Mouse (Mus musculus): ENCODE results near the gene Scn8a. TPM values are rescaled to one million over a fixed set of nuclear protein-coding genes. Genes with fewer than 3 reads are reported as not detected.
A peak's percentile ranks its signal among the peaks of the same experiment; 100 is the strongest.
"Not testable (repeated sequence)": the region's sequence is repeated elsewhere in the genome, so short reads cannot be mapped to it uniquely, and the experiment has no call there.

Gene Scn8a
- 7.7 and 9.1 TPM in 2 replicates for polyA plus RNA-seq (2016; fragmentation: Nextera tagmentation; extraction: Ambion mirVana)

GRCm38 (mm10) chr15:100869558-100869957, at the start of gene Scn8a:
Scn8a (plus strand) TSS chr15:100869858.
- 72% methylated on average over 7 of the region's 7 CpGs for WGBS
- ATAC-seq (ENCODE audit: insufficient number of reproducible peaks, insufficient read depth, low FRiP score, low TSS enrichment, low read depth): no peak
- no peaks in the 10 kb centered on the region for H3K36me3 ChIP-seq
- peaks cover 12% of the 10 kb centered on the region; the same call in 1 of the 2 replicates for H3K9me3 ChIP-seq
- H3K9ac ChIP-seq (replicated peaks): peak within 1 kb of the TSS; percentile 42
- peak within 1 kb of the TSS; percentile 66 for H3K4me2 ChIP-seq
- H3K27me3 ChIP-seq: peaks cover 48% of the 10 kb centered on the region
- peaks cover 11% of the 10 kb centered on the region for H3K4me1 ChIP-seq (replicated peaks)
- H3K4me3 ChIP-seq (replicated peaks): peak within 1 kb of the TSS; percentile 82
- H3K27ac ChIP-seq: no peak within 1 kb of the TSS

- Histone ChIP-seq H3K9ac (replicated peaks) (no peak overlapping the region), H3K27ac (no peak overlapping the region), H3K27me3 (peaks cover 25% of the 10 kb centered on the region), H3K4me1 (replicated peaks) (peaks cover 8% of the 10 kb centered on the region), H3K36me3 (no peaks in the 10 kb centered on the region), H3K9me3 (no peaks in the 10 kb centered on the region), H3K4me2 (no peak overlapping the region), H3K4me3 (replicated peaks) (no peak overlapping the region)
- 61% methylated on average over 8 of the region's 8 CpGs for WGBS
- ATAC-seq (ENCODE audit: insufficient number of reproducible peaks, insufficient read depth, low FRiP score, low TSS enrichment, low read depth): no peak
Measured at GRCm38 (mm10) chr15:100821824-100822223, 47.8 kb upstream of the Scn8a start.

DNA sequence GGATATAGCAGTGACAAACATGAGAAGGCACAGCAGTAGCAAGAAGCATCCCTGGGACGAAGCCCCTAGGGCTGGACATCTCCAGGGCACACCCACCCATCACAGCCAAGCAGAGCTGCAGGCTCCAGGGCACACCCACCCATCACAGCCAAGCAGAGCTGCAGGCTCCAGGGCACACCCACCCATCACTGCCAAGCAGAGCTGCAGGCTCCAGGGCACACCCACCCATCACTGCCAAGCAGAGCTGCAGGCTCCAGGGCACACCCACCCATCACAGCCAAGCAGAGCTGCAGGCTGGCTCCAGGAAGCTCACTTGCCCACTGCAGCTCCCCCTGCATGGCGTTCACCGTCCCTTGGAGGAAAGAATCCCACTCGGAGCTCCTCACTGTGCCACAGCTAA, 47.3 kb upstream of the Scn8a start:
- not testable (repeated sequence) for ATAC-seq (ENCODE audit: insufficient number of reproducible peaks, insufficient read depth, low FRiP score, low TSS enrichment, low read depth); H3K4me2 ChIP-seq; H3K9me3 ChIP-seq; H3K4me1 ChIP-seq (replicated peaks); H3K36me3 ChIP-seq; H3K9ac ChIP-seq (replicated peaks); H3K27ac ChIP-seq; H3K4me3 ChIP-seq (replicated peaks)
- WGBS: 78% methylated on average over 4 of the region's 4 CpGs
- peaks cover 25% of the 10 kb centered on the region for H3K27me3 ChIP-seq

GRCm38 (mm10) chr15:100825249-100825856, 44.3 kb upstream of the Scn8a start:
- no peak overlapping the region for H3K27ac ChIP-seq
- no peak for ATAC-seq (ENCODE audit: insufficient number of reproducible peaks, insufficient read depth, low FRiP score, low TSS enrichment, low read depth)
- H3K27me3 ChIP-seq: peaks cover 25% of the 10 kb centered on the region
- H3K4me1 ChIP-seq (replicated peaks): peaks cover 8% of the 10 kb centered on the region
- WGBS: 18% methylated on average over 26 of the region's 26 CpGs
- 0 out of 2 replicates have a peak, but pooled peaks cover 5% of the 10 kb centered on the region for H3K9me3 ChIP-seq
- 0 out of 2 replicates have a peak overlapping the region, but pooled peaks have one; percentile 12 for H3K9ac ChIP-seq (replicated peaks)
- no peaks in the 10 kb centered on the region for H3K36me3 ChIP-seq
- H3K4me3 ChIP-seq (replicated peaks): peak overlapping the region; percentile 26
- peak overlapping the region; percentile 54 for H3K4me2 ChIP-seq

DNA sequence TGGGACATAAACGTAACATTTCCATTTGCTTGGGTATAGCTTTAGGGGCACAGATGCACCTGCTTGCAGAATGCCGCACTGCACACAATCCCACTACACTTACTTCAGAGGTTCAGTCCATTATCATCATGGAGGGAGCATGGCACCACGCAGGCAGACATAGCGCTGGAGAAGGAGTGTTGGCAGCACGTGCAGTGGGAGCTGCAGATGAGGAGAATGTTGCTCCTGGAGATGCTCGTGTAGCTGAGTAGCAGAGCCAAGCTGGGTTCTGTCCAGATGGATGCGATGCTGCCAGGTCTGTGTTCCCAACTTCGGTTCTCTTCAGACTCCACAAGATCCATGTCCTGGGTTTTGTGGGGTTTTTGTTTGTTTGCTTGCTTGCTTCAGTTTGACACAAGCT, 43.6 kb upstream of the Scn8a start:
- Histone ChIP-seq H3K4me2 (no peak overlapping the region), H3K27ac (no peak overlapping the region), H3K4me1 (replicated peaks) (peaks cover 8% of the 10 kb centered on the region), H3K27me3 (peaks cover 27% of the 10 kb centered on the region), H3K9me3 (0 out of 2 replicates have a peak, but pooled peaks cover 5% of the 10 kb centered on the region), H3K36me3 (no peaks in the 10 kb centered on the region), H3K9ac (replicated peaks) (no peak overlapping the region), H3K4me3 (replicated peaks) (no peak overlapping the region)
- 85% methylated on average over 8 of the region's 8 CpGs for WGBS
- no peak for ATAC-seq (ENCODE audit: insufficient number of reproducible peaks, insufficient read depth, low FRiP score, low TSS enrichment, low read depth)

- peaks cover 11% of the 10 kb centered on the region for H3K4me1 ChIP-seq (replicated peaks)
- no peak for ATAC-seq (ENCODE audit: insufficient number of reproducible peaks, insufficient read depth, low FRiP score, low TSS enrichment, low read depth)
- no peak overlapping the region for H3K4me3 ChIP-seq (replicated peaks)
- no peaks in the 10 kb centered on the region for H3K36me3 ChIP-seq
- peaks cover 17% of the 10 kb centered on the region for H3K27me3 ChIP-seq
- 0 out of 2 replicates have a peak, but pooled peaks cover 5% of the 10 kb centered on the region for H3K9me3 ChIP-seq
- no peak overlapping the region for H3K4me2 ChIP-seq
- no peak overlapping the region for H3K9ac ChIP-seq (replicated peaks)
- WGBS: 82% methylated on average over 9 of the region's 9 CpGs
- H3K27ac ChIP-seq: no peak overlapping the region
Measured at GRCm38 (mm10) chr15:100829775-100830174, 39.9 kb upstream of the Scn8a start.

DNA sequence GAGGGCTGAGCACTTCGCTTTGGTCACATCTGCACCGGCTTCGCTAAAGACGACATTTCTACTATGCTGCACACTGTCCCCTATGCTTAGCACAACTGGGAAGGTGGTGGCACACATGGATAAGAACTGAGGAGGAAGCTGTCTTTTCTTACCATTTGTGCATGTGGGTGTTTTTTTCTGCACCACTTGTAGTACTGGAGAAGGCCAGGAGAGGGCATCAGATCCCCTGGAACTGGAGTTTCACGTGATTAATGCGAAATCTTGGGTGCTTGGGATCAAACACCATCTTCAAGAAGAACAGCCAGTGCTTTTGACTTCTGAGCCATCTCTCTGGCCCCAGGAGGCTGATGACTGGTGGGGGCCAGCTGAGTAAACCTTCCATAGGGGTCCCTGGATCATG, 39.0 kb upstream of the Scn8a start:
- no peak overlapping the region for H3K4me2 ChIP-seq
- ATAC-seq (ENCODE audit: insufficient number of reproducible peaks, insufficient read depth, low FRiP score, low TSS enrichment, low read depth): no peak
- no peak overlapping the region for H3K9ac ChIP-seq (replicated peaks)
- H3K36me3 ChIP-seq: no peaks in the 10 kb centered on the region
- peaks cover 8% of the 10 kb centered on the region for H3K27me3 ChIP-seq
- H3K4me3 ChIP-seq (replicated peaks): no peak overlapping the region
- 54% methylated on average over 6 of the region's 6 CpGs for WGBS
- H3K9me3 ChIP-seq: 0 out of 2 replicates have a peak, but pooled peaks cover 5% of the 10 kb centered on the region
- peaks cover 3% of the 10 kb centered on the region for H3K4me1 ChIP-seq (replicated peaks)
- no peak overlapping the region for H3K27ac ChIP-seq

DNA sequence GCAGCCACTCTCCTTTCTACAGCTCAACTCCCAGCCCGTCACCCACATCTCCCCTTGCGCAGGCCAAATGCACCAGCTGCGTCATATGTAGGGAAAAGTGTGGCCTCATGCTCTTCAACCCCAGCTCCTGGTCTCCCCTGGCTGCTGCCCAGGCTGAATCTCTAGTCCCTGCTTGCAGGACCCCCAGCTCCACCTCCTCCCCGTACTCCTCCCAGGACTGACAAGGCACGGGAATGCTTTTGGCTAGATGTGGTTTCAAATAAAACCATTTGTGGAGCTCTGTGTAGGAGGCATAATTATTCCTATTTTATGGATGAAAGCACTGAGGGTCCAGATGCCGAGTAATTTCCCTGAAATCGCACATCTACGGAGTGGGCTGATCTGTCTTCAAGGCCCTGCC, 37.5 kb upstream of the Scn8a start:
- no peak for ATAC-seq (ENCODE audit: insufficient number of reproducible peaks, insufficient read depth, low FRiP score, low TSS enrichment, low read depth)
- no peak overlapping the region for H3K4me3 ChIP-seq (replicated peaks)
- H3K27ac ChIP-seq: no peak overlapping the region
- peaks cover 5% of the 10 kb centered on the region; the same call in 1 of the 2 replicates for H3K9me3 ChIP-seq
- WGBS: 80% methylated on average over 8 of the region's 8 CpGs
- H3K9ac ChIP-seq (replicated peaks): no peak overlapping the region
- H3K36me3 ChIP-seq: no peaks in the 10 kb centered on the region
- peaks cover 2% of the 10 kb centered on the region; the same call in 1 of the 2 replicates for H3K27me3 ChIP-seq
- peaks cover 3% of the 10 kb centered on the region; the same call in 1 of the 2 replicates for H3K4me1 ChIP-seq (replicated peaks)
- no peak overlapping the region for H3K4me2 ChIP-seq

DNA sequence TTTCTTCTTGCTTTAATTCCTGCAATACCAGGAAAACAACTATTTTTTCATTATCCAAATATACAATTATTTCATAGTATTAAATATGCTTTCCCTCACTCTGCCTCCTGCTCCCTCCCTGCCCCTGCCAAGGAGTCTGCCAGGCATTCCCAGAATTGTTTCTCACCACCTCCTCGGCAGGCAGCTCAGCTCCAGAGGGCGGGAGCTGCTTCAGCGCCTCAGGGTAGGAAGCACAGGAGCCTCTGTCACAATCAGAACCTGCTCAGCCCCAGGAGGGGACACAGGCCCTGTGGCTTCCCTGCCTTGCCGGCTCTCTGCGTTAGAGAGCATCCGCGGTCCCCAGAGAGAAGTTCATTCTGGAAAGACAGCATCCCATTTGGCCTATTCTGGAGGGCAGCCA, 36.9 kb upstream of the Scn8a start:
- no peak overlapping the region for H3K27ac ChIP-seq
- no peak for ATAC-seq (ENCODE audit: insufficient number of reproducible peaks, insufficient read depth, low FRiP score, low TSS enrichment, low read depth)
- no peak overlapping the region for H3K4me3 ChIP-seq (replicated peaks)
- peaks cover 2% of the 10 kb centered on the region; the same call in 1 of the 2 replicates for H3K27me3 ChIP-seq
- peaks cover 11% of the 10 kb centered on the region; the same call in 1 of the 2 replicates for H3K9me3 ChIP-seq
- H3K4me1 ChIP-seq (replicated peaks): peaks cover 3% of the 10 kb centered on the region; the same call in 1 of the 2 replicates
- no peak overlapping the region for H3K4me2 ChIP-seq
- 27% methylated on average over 7 of the region's 7 CpGs for WGBS
- H3K36me3 ChIP-seq: no peaks in the 10 kb centered on the region
- H3K9ac ChIP-seq (replicated peaks): no peak overlapping the region

GRCm38 (mm10) chr15:100836729-100837128, 32.9 kb upstream of the Scn8a start:
- H3K27ac ChIP-seq: no peak overlapping the region

GRCm38 (mm10) chr15:100838607-100839207, 31.0 kb upstream of the Scn8a start:
- WGBS: 31% methylated on average over 12 of the region's 12 CpGs
- peak; percentile 80 for ATAC-seq (ENCODE audit: insufficient number of reproducible peaks, insufficient read depth, low FRiP score, low TSS enrichment, low read depth)
- peaks cover 4% of the 10 kb centered on the region; the same call in 1 of the 2 replicates for H3K4me1 ChIP-seq (replicated peaks)

More at GRCm38 (mm10) chr15:100836729-100837128, 32.9 kb upstream of the Scn8a start:
- no peak for ATAC-seq (ENCODE audit: insufficient number of reproducible peaks, insufficient read depth, low FRiP score, low TSS enrichment, low read depth)
- no peak overlapping the region for H3K9ac ChIP-seq (replicated peaks)
- no peak overlapping the region for H3K4me3 ChIP-seq (replicated peaks)
- 81% methylated on average over 8 of the region's 8 CpGs for WGBS
- peaks cover 7% of the 10 kb centered on the region; the same call in 1 of the 2 replicates for H3K4me1 ChIP-seq (replicated peaks)
- H3K9me3 ChIP-seq: peaks cover 10% of the 10 kb centered on the region
- H3K4me2 ChIP-seq: no peak overlapping the region
- H3K27me3 ChIP-seq: no peaks in the 10 kb centered on the region; the same call in 1 of the 2 replicates
- H3K36me3 ChIP-seq: no peaks in the 10 kb centered on the region

More at GRCm38 (mm10) chr15:100838607-100839207, 31.0 kb upstream of the Scn8a start:
- H3K9me3 ChIP-seq: peaks cover 10% of the 10 kb centered on the region
- H3K4me3 ChIP-seq (replicated peaks): no peak overlapping the region
- H3K27ac ChIP-seq: 0 out of 2 replicates have a peak overlapping the region, but pooled peaks have one; percentile 17
- H3K4me2 ChIP-seq: no peak overlapping the region
- no peaks in the 10 kb centered on the region for H3K27me3 ChIP-seq
- no peaks in the 10 kb centered on the region for H3K36me3 ChIP-seq
- no peak overlapping the region for H3K9ac ChIP-seq (replicated peaks)

Measured in limb, embryonic 12.5 days (tissue).